Mouse (Mus musculus) embryo, embryonic 10 days (tissue): ENCODE measurements at regions not wholly inside any gene's neighbourhood (a gene's known extent, or its start where the extent isn't known, plus 50 kb on each side); places are given as distances from the start of the nearest gene placed in this dataset.
A peak's percentile ranks its signal among the peaks of the same experiment; 100 is the strongest.
"Not testable (repeated sequence)": the region's sequence is repeated elsewhere in the genome, so short reads cannot be mapped to it uniquely, and the experiment has no call there.

Experiments
- DNase-seq: peaks from one replicate; pipeline ENCODE4 v3.0.0-alpha.2; 2015; ENCODE audit warnings: low spot score

DNA sequence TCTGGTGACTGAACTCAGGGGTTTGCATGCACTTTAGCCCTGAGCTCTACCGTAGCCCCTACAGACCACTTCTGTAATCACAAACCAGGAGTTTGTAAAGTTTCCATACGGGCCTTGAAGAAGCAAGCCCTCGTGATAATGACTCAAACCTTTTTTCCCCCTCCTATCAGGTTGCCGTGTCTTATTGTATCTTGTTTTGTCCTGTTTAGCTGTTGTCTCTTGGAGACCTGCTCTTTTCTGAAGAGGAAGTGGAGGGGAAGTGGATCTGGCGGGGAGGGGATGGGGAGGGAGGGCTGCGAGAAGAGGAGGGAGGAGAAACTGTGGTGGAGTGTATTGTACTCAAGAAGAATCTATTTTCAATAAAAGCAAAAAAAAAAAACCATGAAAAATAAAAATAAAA lies 87.0 kb downstream of the Fam43a start:
- DNase-seq, result no peak

DNA sequence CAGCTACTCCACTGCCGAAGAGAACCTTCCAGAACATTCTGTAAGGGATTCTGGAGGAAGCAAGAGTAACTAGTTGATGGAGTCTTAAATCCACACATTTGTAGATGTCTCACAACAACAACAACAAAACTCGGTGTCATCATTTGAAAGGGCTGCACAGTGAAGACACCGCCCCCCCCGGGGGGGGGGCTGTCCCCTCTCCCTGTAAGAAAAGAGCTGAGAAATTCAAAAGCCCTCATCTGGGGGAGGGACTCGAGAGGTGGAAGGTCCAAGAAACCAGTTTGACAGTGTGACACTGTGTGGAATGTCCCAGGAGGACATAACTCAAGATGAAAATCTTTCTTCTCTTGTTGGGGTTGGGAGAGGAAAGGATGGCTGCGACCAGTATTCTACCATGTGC lies 87.7 kb downstream of the Fam43a start:
- DNase-seq, result no peak

- DNase-seq, result no peak
These were observed 88.2 kb downstream of the Fam43a start for GRCm38 (mm10) chr16:30687682-30688081.

DNA sequence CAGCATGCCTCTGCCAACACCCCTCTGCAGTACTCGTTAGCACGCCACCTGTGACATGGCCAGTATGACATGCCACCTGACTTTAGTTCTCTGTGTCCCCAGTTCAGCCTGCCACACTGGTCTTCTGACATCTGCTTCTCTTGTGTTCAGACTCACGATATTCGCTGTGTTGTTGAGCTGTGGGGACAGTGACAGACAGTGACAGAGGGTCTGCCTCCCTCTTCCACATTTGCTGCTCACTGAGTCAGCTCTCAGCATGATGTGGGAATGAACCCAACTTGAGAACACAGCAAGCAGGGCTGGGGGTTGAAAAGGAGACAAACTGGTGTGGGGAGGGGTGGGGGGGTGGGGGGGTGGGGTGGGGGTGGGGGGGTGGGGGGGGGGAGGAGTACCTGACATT lies 91.0 kb downstream of the Fam43a start:
- no peak for DNase-seq

DNA sequence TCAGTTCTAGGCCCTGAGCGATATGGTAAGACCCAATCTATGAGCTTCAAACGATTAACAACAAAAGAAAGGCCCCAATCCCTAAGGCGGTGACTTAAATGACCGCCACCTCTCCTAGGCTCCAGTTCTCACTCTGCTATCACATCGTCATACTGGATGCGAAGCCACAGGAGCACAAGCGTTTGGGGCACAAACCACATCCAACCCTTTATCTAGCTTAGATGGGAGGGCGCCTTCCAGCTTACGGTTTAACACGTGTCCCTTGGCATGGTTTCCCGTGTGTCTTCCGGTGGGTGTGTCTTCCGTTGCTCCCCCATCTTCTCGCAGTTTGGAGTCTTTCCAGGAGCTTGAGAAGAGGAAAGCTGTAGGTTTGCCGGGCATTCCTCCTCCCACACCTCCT lies 92.4 kb downstream of the Fam43a start:
- no peak for DNase-seq

DNA sequence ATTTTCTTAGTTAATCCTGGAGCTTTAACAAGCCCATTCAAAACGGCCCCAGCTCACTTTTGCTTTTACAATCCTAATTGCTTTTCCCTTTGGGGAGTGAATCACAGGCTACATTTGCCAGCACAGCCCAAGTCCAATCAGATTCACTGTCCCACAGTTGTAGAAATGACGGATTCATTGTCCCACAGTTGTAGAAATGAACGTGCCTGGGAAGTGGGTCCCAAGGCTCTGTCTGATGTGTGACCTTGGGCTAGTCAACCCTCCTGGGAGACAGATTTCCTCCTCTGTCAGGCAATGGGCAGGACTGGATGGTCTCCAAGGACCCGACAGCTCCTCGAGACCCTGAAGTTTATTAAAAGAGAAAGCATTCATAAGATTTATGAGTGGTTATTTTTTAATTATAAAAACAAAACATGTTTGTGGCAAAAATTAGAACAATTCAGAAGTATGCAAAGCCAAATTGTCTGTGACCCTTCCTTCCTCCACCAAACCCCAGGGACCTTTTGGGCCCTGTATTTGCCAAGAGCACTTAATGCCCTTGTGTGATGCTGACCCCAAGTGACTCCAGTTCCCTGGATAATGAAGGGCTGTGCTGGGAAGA lies 93.1 kb downstream of the Fam43a start:
- no peak for DNase-seq

- no peak for DNase-seq
These were observed 93.7 kb downstream of the Fam43a start for GRCm38 (mm10) chr16:30693206-30693605.

- no peak for DNase-seq
These were observed 94.5 kb downstream of the Fam43a start for GRCm38 (mm10) chr16:30693839-30694527.

GRCm38 (mm10) chr16:30695691-30696090 lies 96.2 kb downstream of the Fam43a start:
- DNase-seq, result no peak

GRCm38 (mm10) chr16:30697209-30697608 lies 97.7 kb downstream of the Fam43a start:
- DNase-seq, result no peak

- no peak for DNase-seq
These were observed 98.3 kb downstream of the Fam43a start for GRCm38 (mm10) chr16:30697806-30698205.

DNA sequence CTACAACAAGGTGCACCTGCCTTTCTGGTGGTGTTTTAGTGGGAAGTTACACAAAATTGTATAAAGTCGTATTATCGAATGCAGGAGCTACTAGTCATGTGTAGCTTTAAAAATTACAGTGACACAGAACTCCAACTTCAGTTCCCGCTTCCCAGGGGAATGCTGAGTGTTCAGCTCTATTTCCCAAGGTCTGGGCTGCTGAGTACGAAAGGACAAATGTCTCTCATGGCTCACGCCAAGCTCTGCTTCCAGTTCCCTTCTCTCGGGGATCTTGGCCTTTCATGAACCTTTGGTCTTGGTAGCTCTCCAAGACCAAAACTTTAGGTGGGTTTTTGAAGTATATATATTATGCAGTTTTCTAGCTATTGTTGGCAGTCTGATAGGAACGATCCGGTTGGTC lies 104.3 kb downstream of the Fam43a start:
- DNase-seq, result no peak

GRCm38 (mm10) chr16:30709501-30709900 lies 110.0 kb downstream of the Fam43a start:
- DNase-seq, result no peak

DNA sequence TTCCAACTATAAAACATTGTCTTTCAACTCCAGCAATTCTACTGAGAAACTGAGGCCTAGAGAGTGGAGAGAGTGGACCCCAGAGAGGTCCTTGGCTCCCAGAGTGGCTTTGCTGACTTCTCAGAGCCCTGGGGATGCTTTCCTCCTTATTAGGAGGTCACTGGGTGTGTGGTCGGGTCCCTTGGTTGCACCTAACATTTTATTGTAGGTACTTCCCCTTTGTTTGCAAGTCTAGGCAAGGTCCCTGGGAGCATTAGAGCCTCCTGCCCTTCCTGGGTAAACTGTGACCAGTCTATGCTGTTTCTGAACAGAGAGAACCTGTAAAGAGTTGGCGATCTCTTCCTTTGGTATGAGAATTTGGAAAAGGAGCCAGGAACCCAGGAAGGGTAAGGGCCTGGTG lies 110.5 kb downstream of the Fam43a start:
- DNase-seq, result no peak

- no peak for DNase-seq
These were observed 113.0 kb downstream of the Fam43a start for GRCm38 (mm10) chr16:30712570-30712969.

- not testable (repeated sequence) for DNase-seq
These were observed 118.1 kb downstream of the Fam43a start for GRCm38 (mm10) chr16:30717577-30717976.

- DNase-seq, result no peak
These were observed 121.3 kb downstream of the Fam43a start for GRCm38 (mm10) chr16:30720791-30721190.

GRCm38 (mm10) chr16:30721223-30721622 lies 121.7 kb downstream of the Fam43a start:
- DNase-seq, result no peak

GRCm38 (mm10) chr16:30722372-30722771 lies 122.8 kb downstream of the Fam43a start:
- DNase-seq, result no peak

- peak; percentile 60 for DNase-seq
These were observed 125.1 kb downstream of the Fam43a start for GRCm38 (mm10) chr16:30724591-30724990.

- peak; percentile 28 for DNase-seq
These were observed 133.4 kb downstream of the Fam43a start for GRCm38 (mm10) chr16:30732770-30733415.

DNA sequence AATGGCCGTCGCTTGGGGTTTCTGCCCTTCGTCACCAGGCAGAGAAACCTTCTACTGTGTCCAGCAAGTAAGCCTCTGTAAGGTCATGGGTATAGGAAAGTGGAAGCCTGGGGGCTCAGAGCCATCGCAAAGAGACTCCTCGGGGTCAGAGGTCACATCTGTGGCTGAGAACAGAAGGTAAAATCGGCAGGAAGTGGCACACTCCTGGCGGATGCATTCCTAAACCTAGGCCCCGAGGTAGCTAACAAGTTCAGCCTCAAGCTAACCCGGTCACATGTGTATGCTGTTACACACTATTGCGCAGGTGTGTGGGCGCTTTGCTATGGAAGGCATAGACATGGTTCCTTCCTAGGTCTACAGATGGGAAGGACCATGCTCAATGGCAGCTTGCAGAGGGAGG lies 134.0 kb downstream of the Fam43a start:
- peak; percentile 83 for DNase-seq

- DNase-seq, result no peak
These were observed 135.8 kb downstream of the Fam43a start for GRCm38 (mm10) chr16:30735360-30735759.
